Mouse (Mus musculus) liver, adult 2 months (tissue): ENCODE data around the gene Rps3. TPM values are rescaled to one million over a fixed set of nuclear protein-coding genes. Genes with fewer than 3 reads are reported as not detected.

Source experiments
- DNase-seq: peaks from one replicate; pipeline ENCODE4 v3.0.0-alpha.2; 2011; ENCODE audit warnings: low read depth, low spot score; ENCODE audit errors: extremely low read depth
- H3K27ac ChIP-seq: fragments of 200-500 bp; replicated peaks from 2 replicates; pipeline ENCODE4 v1.5.1; 2012; ENCODE audit warnings: low read depth, mild to moderate bottlenecking, control low read depth, inconsistent platforms, low read length; ENCODE audit not compliant: insufficient read depth
- H3K27me3 ChIP-seq: fragments of 200-500 bp; 2 replicates; pipeline ENCODE4 v1.6.1; 2012; ENCODE audit warnings: mild to moderate bottlenecking, moderate library complexity, low read length, inconsistent platforms; ENCODE audit not compliant: control insufficient read depth, insufficient read depth
- H3K36me3 ChIP-seq: fragments of 200-500 bp; 2 replicates; pipeline ENCODE4 v1.6.1; 2012; ENCODE audit warnings: low read length, inconsistent platforms; ENCODE audit not compliant: control insufficient read depth, insufficient read depth
- H3K4me1 ChIP-seq: fragments of 200-500 bp; 2 replicates; pipeline ENCODE4 v1.6.1; 2011; ENCODE audit warnings: low read length; ENCODE audit not compliant: control insufficient read depth, insufficient read depth
- H3K4me3 ChIP-seq: fragments of 200-500 bp; 2 replicates; pipeline ENCODE4 v1.5.1; 2011; ENCODE audit warnings: low read depth, mild to moderate bottlenecking, control low read depth, low read length, moderate library complexity; ENCODE audit not compliant: insufficient read depth
- H3K79me2 ChIP-seq: fragments of 200-500 bp; 2 replicates; pipeline ENCODE4 v1.6.1; 2012; ENCODE audit warnings: inconsistent platforms, mild to moderate bottlenecking, low read length, moderate library complexity; ENCODE audit not compliant: control insufficient read depth, insufficient read depth
- H3K9ac ChIP-seq: fragments of 200-500 bp; 2 replicates; pipeline ENCODE4 v1.6.1; 2012; ENCODE audit warnings: low read depth, mild to moderate bottlenecking, control low read depth, inconsistent platforms, low read length
- CTCF ChIP-seq: fragments of 200-500 bp; IDR thresholded peaks from 2 replicates; pipeline ENCODE4 v1.5.1; 2011; ENCODE audit warnings: low read depth, low read length, control low read depth
- POLR2A ChIP-seq: fragments of 200-500 bp; IDR thresholded peaks from 2 replicates; pipeline ENCODE4 v1.6.1; 2011; ENCODE audit warnings: low read length, control low read depth; ENCODE audit not compliant: insufficient read depth; ENCODE audit errors: extremely low read depth
- WGBS: fragments of 180-500 bp; shearing (Covaris S2); methylation state at CpG from one replicate; pipeline ENCODE4 v1.1.7; 2018; 5-methylcytosine and 5-hydroxymethylcytosine counted together
- polyA plus RNA-seq: library from polyadenylated mRNA; depleted of rRNA; stranded (reverse); fragments of >200 nt; gene quantifications from 2 replicates; pipeline ENCODE4 v1.2.3, GENCODE M21; 2012
- total RNA-seq: library from RNA; depleted of rRNA; stranded (reverse); fragments of >200 nt; gene quantifications from 2 replicates; pipeline ENCODE4 v1.2.3, GENCODE M21; 2014

The Rps3 gene
- total and polyA plus RNA-seq, 2 experiments, result 147 to 473 TPM

DNA sequence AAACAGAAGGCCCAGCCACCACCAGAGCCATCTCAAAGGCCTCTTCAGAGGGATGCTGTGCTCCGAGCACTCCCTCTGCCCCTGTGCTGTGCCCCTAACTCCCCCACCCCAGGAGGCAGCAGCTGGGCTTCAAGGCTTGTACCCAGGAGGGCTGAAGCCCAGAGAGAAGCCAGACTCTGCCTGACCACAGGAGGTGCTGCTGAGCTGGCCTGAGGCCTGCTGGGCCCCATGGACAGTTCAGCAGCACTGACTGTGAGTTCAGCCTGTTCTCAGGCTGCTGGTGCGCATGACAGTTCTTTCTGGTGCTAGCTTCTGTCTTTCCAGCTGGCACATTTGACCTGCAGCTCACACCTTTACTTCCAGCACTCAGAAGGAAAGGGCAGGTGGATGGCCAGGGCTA is 37.7 kb downstream of the Rps3 start:
- H3K4me1 ChIP-seq, result no peaks in the 10 kb centered on the region
- no peaks in the 10 kb centered on the region for H3K27me3 ChIP-seq
- 92% methylated on average over 2 of the region's 2 CpGs for WGBS
- no peak overlapping the region for H3K4me3 ChIP-seq
- H3K36me3 ChIP-seq, result no peaks in the 10 kb centered on the region
- no peaks in the 10 kb centered on the region for H3K79me2 ChIP-seq
- TF ChIP-seq CTCF (peak; percentile 43), POLR2A (no peak)
- H3K27ac ChIP-seq, result no peak overlapping the region
- DNase-seq, result no peak
- no peak overlapping the region for H3K9ac ChIP-seq

DNA sequence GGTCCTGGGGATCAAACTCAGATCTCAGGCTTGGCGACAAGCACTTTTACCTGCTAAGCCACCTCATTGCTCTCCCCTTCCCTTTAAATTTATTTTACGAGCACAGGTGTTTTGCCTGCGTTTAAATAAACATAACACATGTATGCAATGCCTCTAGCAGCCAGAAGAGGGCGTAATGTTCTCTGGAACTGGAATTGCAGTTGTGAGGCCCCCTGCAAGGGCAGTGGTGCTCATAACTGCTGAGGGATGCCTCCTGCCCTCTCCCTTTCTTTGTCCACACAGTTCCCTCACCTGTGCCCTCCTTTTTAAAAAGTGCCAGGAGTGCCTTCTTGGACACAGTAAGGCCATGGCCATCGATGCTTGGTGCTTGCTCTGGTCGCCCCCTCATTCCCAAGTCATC is 39.5 kb downstream of the Rps3 start:
- DNase-seq, result no peak
- TF ChIP-seq CTCF (peak; percentile 53), POLR2A (no peak)
- 76% methylated on average over 6 of the region's 6 CpGs for WGBS
- Histone ChIP-seq H3K9ac (no peak overlapping the region), H3K4me1 (no peaks in the 10 kb centered on the region), H3K79me2 (no peaks in the 10 kb centered on the region), H3K27me3 (no peaks in the 10 kb centered on the region), H3K4me3 (no peak overlapping the region), H3K27ac (no peak overlapping the region), H3K36me3 (no peaks in the 10 kb centered on the region)

DNA sequence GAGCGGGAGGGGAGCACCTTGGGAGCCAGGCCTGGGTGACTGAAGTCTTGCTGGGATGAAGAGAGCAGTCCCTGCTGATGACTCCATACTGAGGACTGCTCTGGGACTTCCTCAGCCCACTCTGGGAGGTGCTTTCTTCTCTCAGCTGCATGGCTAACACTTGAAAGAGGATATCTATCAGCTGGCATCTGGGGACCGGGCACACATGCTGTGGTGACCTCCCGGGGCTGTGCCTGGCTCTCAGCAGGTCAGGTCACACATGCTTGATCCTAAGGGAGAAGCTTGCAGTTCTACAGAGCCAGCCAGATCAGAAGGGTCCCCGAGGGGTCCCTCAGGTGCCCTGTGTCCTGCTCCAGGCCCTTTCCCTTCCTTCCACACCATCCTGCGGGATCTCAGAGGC is 40.4 kb downstream of the Rps3 start:
- TF ChIP-seq POLR2A (no peak), CTCF (no peak)
- no peaks in the 10 kb centered on the region for H3K79me2 ChIP-seq
- no peaks in the 10 kb centered on the region for H3K36me3 ChIP-seq
- DNase-seq, result no peak
- H3K27me3 ChIP-seq, result no peaks in the 10 kb centered on the region
- H3K9ac ChIP-seq, result no peak overlapping the region
- H3K27ac ChIP-seq, result no peak overlapping the region
- no peaks in the 10 kb centered on the region for H3K4me1 ChIP-seq
- no peak overlapping the region for H3K4me3 ChIP-seq
- WGBS, result 79% methylated on average over 5 of the region's 5 CpGs

DNA sequence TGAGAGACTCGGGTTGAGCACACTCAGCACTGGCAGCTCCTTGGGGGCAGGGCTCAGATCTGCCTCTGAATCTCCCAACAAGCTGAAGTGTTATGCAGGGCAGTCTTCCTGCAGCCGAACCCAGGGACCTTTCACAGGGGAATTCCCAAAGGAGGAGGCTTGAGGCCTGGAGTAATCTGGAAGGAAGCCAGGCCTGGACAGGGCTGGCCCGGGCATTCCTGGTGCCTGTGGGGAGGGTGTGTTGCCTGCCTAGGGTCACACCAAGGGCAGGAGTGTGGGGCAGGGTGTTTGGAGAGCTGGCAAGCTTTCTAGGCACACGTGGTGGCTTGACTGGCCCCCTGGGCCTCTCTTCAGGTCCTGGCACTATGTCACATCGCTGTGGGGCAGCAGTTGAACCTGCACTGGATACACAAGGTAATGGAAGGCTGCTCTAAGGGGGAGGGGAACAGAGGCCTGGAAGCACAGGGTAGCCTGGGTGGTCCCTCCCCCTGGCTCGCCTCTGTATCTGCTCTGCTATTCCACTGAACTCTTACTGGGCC is 41.9 kb downstream of the Rps3 start:
- Histone ChIP-seq H3K36me3 (no peaks in the 10 kb centered on the region), H3K27me3 (no peaks in the 10 kb centered on the region), H3K4me3 (no peak overlapping the region), H3K9ac (no peak overlapping the region), H3K27ac (no peak overlapping the region), H3K4me1 (no peaks in the 10 kb centered on the region), H3K79me2 (no peaks in the 10 kb centered on the region)
- WGBS, result 13% methylated on average over 6 of the region's 6 CpGs
- TF ChIP-seq CTCF, result no peak
- TF ChIP-seq POLR2A, result no peak
- DNase-seq, result no peak

DNA sequence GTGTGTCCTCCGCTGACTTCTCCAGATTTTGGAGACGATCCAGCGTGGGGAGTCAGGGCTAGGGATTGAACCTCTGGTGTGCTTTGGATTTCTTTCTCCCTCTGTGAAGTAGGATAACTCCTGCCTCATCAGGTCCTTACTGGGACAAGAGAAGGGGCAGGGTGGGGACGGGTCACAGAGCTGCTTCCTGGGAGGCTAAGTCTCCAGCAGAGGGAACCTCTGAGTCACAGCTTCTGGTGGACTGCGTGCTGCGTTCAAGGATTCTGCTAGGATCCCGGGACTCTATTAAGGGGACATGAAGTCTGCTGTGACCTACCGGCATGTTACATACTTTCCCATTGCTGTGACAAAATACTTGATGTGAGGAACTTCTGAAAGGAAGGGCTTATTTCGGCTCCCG is 44.7 kb downstream of the Rps3 start:
- DNase-seq, result no peak
- Histone ChIP-seq H3K9ac (no peak overlapping the region), H3K4me1 (no peaks in the 10 kb centered on the region), H3K79me2 (no peaks in the 10 kb centered on the region), H3K4me3 (no peak overlapping the region), H3K27ac (no peak overlapping the region), H3K36me3 (no peaks in the 10 kb centered on the region), H3K27me3 (no peaks in the 10 kb centered on the region)
- no peak for TF ChIP-seq POLR2A
- 0 out of 2 replicates have a peak, but pooled peaks have one; percentile 4 for TF ChIP-seq CTCF
- WGBS, result 83% methylated on average over 10 of the region's 10 CpGs

DNA sequence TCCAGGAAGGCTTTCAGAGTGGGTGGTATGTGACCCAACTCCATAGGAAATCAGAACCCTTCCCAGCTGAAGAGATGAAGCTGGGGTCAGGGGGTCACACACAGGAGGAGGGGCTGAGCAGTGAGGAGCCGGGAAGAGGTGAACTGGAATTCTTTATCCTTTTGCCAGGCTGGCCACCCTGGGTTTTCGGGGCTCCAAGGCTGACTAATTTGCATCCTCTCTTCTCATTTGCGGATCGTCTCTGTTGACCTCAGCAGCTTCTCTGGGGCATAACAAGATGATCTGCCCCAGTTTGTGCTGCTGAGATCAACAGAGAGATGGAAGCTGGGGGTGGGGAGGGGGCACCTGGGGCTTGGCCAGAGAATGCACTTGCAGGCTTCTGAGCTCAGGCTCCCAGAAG is 47.0 kb downstream of the Rps3 start:
- Histone ChIP-seq H3K36me3 (no peaks in the 10 kb centered on the region), H3K79me2 (no peaks in the 10 kb centered on the region), H3K4me1 (no peaks in the 10 kb centered on the region), H3K27me3 (no peaks in the 10 kb centered on the region), H3K4me3 (no peak overlapping the region), H3K27ac (no peak overlapping the region), H3K9ac (no peak overlapping the region)
- TF ChIP-seq CTCF, result no peak
- no peak for TF ChIP-seq POLR2A
- DNase-seq, result no peak
- WGBS, result 49% methylated on average over 4 of the region's 4 CpGs
